9 mouse cellular contexts compared by ENCODE assay signal in genomic region chr14:30352951-30353270, GRCm38 (mm10).
DNase-seq lines count a peak whose midpoint lies in the region; ATAC-seq and TF ChIP-seq lines count a peak whose summit lies in the region.
"Had no signal": no experiment of that assay in that cellular context is flagged by ENCODE, and none has a peak within 500 bp of the region (broad histone marks: within the 10 kb centered on the region; RNA-seq: fewer than 3 reads in every experiment).

No protein-coding gene starts in this region.

- peaks cover 27% of the 10 kb centered on the region for H3K4me1 ChIP-seq in embryonic facial prominence, embryonic 13.5 days
- H3K4me1 ChIP-seq in hindbrain, embryonic 14.5 days (replicated peaks; ENCODE audit: control insufficient read depth, insufficient read depth, low read length), result peaks cover 9% of the 10 kb centered on the region; the same call in 1 of the 2 replicates
- H3K4me1 ChIP-seq in midbrain, embryonic 15.5 days, result peaks cover 32% of the 10 kb centered on the region

- peaks cover 47% of the 10 kb centered on the region for H3K27me3 ChIP-seq in embryonic facial prominence, embryonic 13.5 days
- no peaks in the 10 kb centered on the region for H3K27me3 ChIP-seq in hindbrain, embryonic 14.5 days (ENCODE audit: control insufficient read depth, insufficient read depth, low read length)
- no peaks in the 10 kb centered on the region for H3K27me3 ChIP-seq in midbrain, embryonic 15.5 days (replicated peaks)

- no peak for TF ChIP-seq CTCF in layer of hippocampus, adult 2 months (conservative IDR thresholded peaks at IDR 0.05)

- ATAC-seq in embryonic facial prominence, embryonic 13.5 days (ENCODE audit: insufficient number of reproducible peaks, insufficient read depth, low FRiP score, low TSS enrichment, low read depth), result no peak
- ATAC-seq in hindbrain, embryonic 14.5 days (ENCODE audit: low FRiP score), result no peak; the same call in 1 of the 2 replicates
- peak; percentile 40; the same call in 1 of the 2 replicates for ATAC-seq in midbrain, embryonic 15.5 days (replicated peaks)

- peak overlapping the region; percentile 93 for H3K4me2 ChIP-seq in embryonic facial prominence, embryonic 13.5 days
- peak overlapping the region; percentile 88 for H3K4me2 ChIP-seq in hindbrain, embryonic 14.5 days (replicated peaks)
- peak overlapping the region; percentile 82 for H3K4me2 ChIP-seq in midbrain, embryonic 15.5 days

- peak overlapping the region; percentile 64 for H3K9ac ChIP-seq in embryonic facial prominence, embryonic 13.5 days
- peak overlapping the region; percentile 72 for H3K9ac ChIP-seq in hindbrain, embryonic 14.5 days
- peak overlapping the region; percentile 58 for H3K9ac ChIP-seq in midbrain, embryonic 15.5 days

- H3K9me3 ChIP-seq in embryonic facial prominence, embryonic 13.5 days, result no peaks in the 10 kb centered on the region
- H3K9me3 ChIP-seq in hindbrain, embryonic 14.5 days (ENCODE audit: control insufficient read depth, low read length), result no peaks in the 10 kb centered on the region
- H3K9me3 ChIP-seq in midbrain, embryonic 15.5 days, result no peaks in the 10 kb centered on the region

- 1% methylated on average over 10 of the region's 10 CpGs for WGBS in embryonic facial prominence, embryonic 13.5 days
- 1% methylated on average over 10 of the region's 10 CpGs for WGBS in hindbrain, embryonic 14.5 days
- WGBS in midbrain, embryonic 15.5 days, result under 1% methylated on average over 10 of the region's 10 CpGs

- no peak for DNase-seq in layer of hippocampus, adult 2 months (ENCODE audit: low spot score in 2 of 2)
- DNase-seq in layer of hippocampus, adult 18-20 months (ENCODE audit: low spot score in 2 of 2), result no peak
- no peak for DNase-seq in hindbrain, embryonic 14.5 days (ENCODE audit: low spot score)
- DNase-seq in layer of hippocampus, adult 11-12 months (ENCODE audit: low spot score), result no peak
- no peak for DNase-seq in layer of hippocampus, postnatal 25 days (ENCODE audit: extremely low spot score in 1 of 2, low spot score in 1 of 2)
- DNase-seq in right cerebral cortex, postnatal 4 days, result no peak
- DNase-seq: kidney, adult 8-10 months had no signal

- H3K36me3 ChIP-seq in embryonic facial prominence, embryonic 13.5 days, result no peaks in the 10 kb centered on the region
- no peaks in the 10 kb centered on the region; the same call in 1 of the 2 replicates for H3K36me3 ChIP-seq in hindbrain, embryonic 14.5 days (replicated peaks; ENCODE audit: control insufficient read depth, insufficient read depth)
- no peaks in the 10 kb centered on the region for H3K36me3 ChIP-seq in midbrain, embryonic 15.5 days (replicated peaks)

- H3K4me3 ChIP-seq in layer of hippocampus, adult 2 months, result peak overlapping the region; percentile 64
- H3K4me3 ChIP-seq in embryonic facial prominence, embryonic 13.5 days, result peak overlapping the region; percentile 67
- peak overlapping the region; percentile 57 for H3K4me3 ChIP-seq in hindbrain, embryonic 14.5 days (replicated peaks; ENCODE audit: low read length)
- H3K4me3 ChIP-seq in midbrain, embryonic 15.5 days, result peak overlapping the region; percentile 61

- peak overlapping the region; percentile 92 for H3K27ac ChIP-seq in layer of hippocampus, adult 2 months
- no peak overlapping the region for H3K27ac ChIP-seq in embryonic facial prominence, embryonic 13.5 days
- peak overlapping the region; percentile 48; the same call in 1 of the 2 replicates for H3K27ac ChIP-seq in hindbrain, embryonic 14.5 days
- H3K27ac ChIP-seq in midbrain, embryonic 15.5 days, result peak overlapping the region; percentile 52; the same call in 1 of the 2 replicates
